9 mouse cellular contexts compared by ENCODE assay signal in the genomic region with DNA sequence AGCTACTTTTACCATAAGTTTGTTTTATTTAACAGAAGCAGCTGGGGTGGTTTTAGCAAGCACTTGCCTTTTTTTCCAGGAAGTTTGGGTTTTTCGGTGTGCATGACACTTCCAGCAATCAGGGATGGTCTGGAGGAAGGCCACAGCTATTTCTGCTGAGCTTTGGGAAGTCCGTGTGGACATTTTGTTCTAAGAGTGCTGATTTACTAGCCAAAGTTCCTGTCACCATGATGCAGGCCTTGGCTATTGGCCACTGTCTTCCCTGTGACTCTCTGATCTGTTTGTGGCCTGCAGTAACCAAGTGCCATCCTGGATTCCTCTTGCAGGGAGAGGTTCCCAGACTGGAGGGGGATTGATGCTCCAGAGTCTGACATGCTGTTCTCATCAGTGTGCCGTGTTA. TPM values are rescaled to one million over a fixed set of nuclear protein-coding genes. Genes with fewer than 3 reads are reported as not detected.
DNase-seq lines count a peak whose midpoint lies in the region; ATAC-seq and TF ChIP-seq lines count a peak whose summit lies in the region.
"Had no signal": no experiment of that assay in that cellular context is flagged by ENCODE, and none has a peak within 500 bp of the region (broad histone marks: within the 10 kb centered on the region; RNA-seq: fewer than 3 reads in every experiment).

No protein-coding gene starts in this region.

- 58% methylated on average over 3 of the region's 3 CpGs for WGBS in embryonic facial prominence, embryonic 14.5 days
- WGBS in cerebellum, adult 2 months: 40% methylated on average over 3 of the region's 3 CpGs

- DNase-seq in layer of hippocampus, adult 2 months (ENCODE audit: low spot score in 2 of 2): no peak
- DNase-seq in layer of hippocampus, postnatal 10 days (ENCODE audit: low spot score in 2 of 2): no peak
- DNase-seq in embryonic facial prominence, embryonic 14.5 days (ENCODE audit: low spot score): peak; percentile 59
- DNase-seq in heart, adult 9 months (ENCODE audit: low spot score in 2 of 2): peak; percentile 68 to 72
- peak; percentile 67 to 81 for DNase-seq in kidney, postnatal 25 days
- no peak for DNase-seq in cerebellum, adult 2 months
- DNase-seq in spleen, adult 18-20 months: no peak
- DNase-seq: forebrain, postnatal 0 days; thymus, postnatal 14 days had no signal

- no peak for ATAC-seq in embryonic facial prominence, embryonic 14.5 days (ENCODE audit: low read depth)
- ATAC-seq: forebrain, postnatal 0 days had no signal

- no peak for TF ChIP-seq POLR2A in cerebellum, adult 2 months (IDR thresholded peaks at IDR 0.05; ENCODE audit: borderline replicate concordance, insufficient read depth, low read length)

- H3K9me3 ChIP-seq in embryonic facial prominence, embryonic 14.5 days (ENCODE audit: control insufficient read depth, low read length): no peaks in the 10 kb centered on the region

- TF ChIP-seq CTCF in layer of hippocampus, adult 2 months (conservative IDR thresholded peaks at IDR 0.05): no peak
- TF ChIP-seq CTCF in cerebellum, adult 2 months (IDR thresholded peaks at IDR 0.05; ENCODE audit: borderline replicate concordance, insufficient read depth, low read depth, low read length): no peak

- H3K4me1 ChIP-seq in embryonic facial prominence, embryonic 14.5 days (ENCODE audit: control insufficient read depth, insufficient read depth, low read length): no peaks in the 10 kb centered on the region
- H3K4me1 ChIP-seq in cerebellum, adult 2 months (ENCODE audit: control insufficient read depth, insufficient read depth, low read length): no peaks in the 10 kb centered on the region

- no peak overlapping the region for H3K4me3 ChIP-seq in layer of hippocampus, adult 2 months
- no peak overlapping the region for H3K4me3 ChIP-seq in embryonic facial prominence, embryonic 14.5 days (ENCODE audit: low read depth, low read length)
- no peak overlapping the region for H3K4me3 ChIP-seq in cerebellum, adult 2 months (replicated peaks; ENCODE audit: insufficient read depth, low read depth, low read length)

- H3K36me3 ChIP-seq in embryonic facial prominence, embryonic 14.5 days (ENCODE audit: control insufficient read depth, insufficient read depth, low read length): peaks cover 54% of the 10 kb centered on the region

- no peaks in the 10 kb centered on the region for H3K27me3 ChIP-seq in embryonic facial prominence, embryonic 14.5 days (replicated peaks; ENCODE audit: control insufficient read depth, insufficient read depth, low read length)
- no peaks in the 10 kb centered on the region for H3K27me3 ChIP-seq in cerebellum, adult 2 months (ENCODE audit: control insufficient read depth, insufficient read depth, low read length)

- H3K27ac ChIP-seq in layer of hippocampus, adult 2 months: peak overlapping the region; percentile 62; the same call in 1 of the 2 replicates
- no peak overlapping the region for H3K27ac ChIP-seq in embryonic facial prominence, embryonic 14.5 days (replicated peaks; ENCODE audit: low read depth, low read length)
- H3K27ac ChIP-seq in cerebellum, adult 2 months (ENCODE audit: insufficient read depth, low read length): no peak overlapping the region

- no peak overlapping the region for H3K4me2 ChIP-seq in embryonic facial prominence, embryonic 14.5 days (ENCODE audit: low read depth, low read length)

- H3K9ac ChIP-seq in embryonic facial prominence, embryonic 14.5 days (ENCODE audit: low read depth, low read length): no peak overlapping the region
- H3K9ac ChIP-seq: forebrain, postnatal 0 days had no signal

RNA-seq across cellular contexts. Expression of gene Mtmr12, which starts 39.0 kb away (rescaled TPM):
- total RNA-seq in layer of hippocampus, adult 2 months (2021): 10 to 100 TPM; 58.1 to 58.9 TPM
- 10 to 100 TPM; 17.4 to 18.8 TPM for total RNA-seq in layer of hippocampus, postnatal 10 days (2021)
- 15.5 and 16.0 TPM in 2 replicates for polyA plus RNA-seq in embryonic facial prominence, embryonic 14.5 days (2014; fragmentation: Nextera tagmentation; extraction: Ambion mirVana)
- polyA plus RNA-seq in cerebellum, adult 2 months (2012; rRNA removed): 18.7 and 19.0 TPM in 2 replicates

Comparison
In these comparisons a context has a peak if more than half of its experiments do, and no peak if none do; other contexts are left out.
1. DNase-seq: peak in embryonic facial prominence, embryonic 14.5 days (single experiment), heart, adult 9 months (2 of 2) and kidney, postnatal 25 days (2 of 2); none in layer of hippocampus, adult 2 months (0 of 2), layer of hippocampus, postnatal 10 days (0 of 2), cerebellum, adult 2 months (0 of 2) and spleen, adult 18-20 months (0 of 2).